Mouse (Mus musculus) kidney, adult 2 months (tissue): ENCODE results near the gene Siglec1.

Experiments
- CTCF ChIP-seq: fragments of 200-500 bp; conservative IDR thresholded peaks from 2 replicates; pipeline ENCODE4 v1.5.1; 2011; ENCODE audit warnings: low read depth, mild to moderate bottlenecking, control low read depth, low read length, moderate library complexity, mixed read lengths; ENCODE audit not compliant: insufficient read depth, insufficient read length
- POLR2A ChIP-seq: fragments of 200-500 bp; IDR thresholded peaks from one replicate; pipeline ENCODE4 v1.6.1; 2011; ENCODE audit warnings: low read depth, low read length, control low read depth

DNA sequence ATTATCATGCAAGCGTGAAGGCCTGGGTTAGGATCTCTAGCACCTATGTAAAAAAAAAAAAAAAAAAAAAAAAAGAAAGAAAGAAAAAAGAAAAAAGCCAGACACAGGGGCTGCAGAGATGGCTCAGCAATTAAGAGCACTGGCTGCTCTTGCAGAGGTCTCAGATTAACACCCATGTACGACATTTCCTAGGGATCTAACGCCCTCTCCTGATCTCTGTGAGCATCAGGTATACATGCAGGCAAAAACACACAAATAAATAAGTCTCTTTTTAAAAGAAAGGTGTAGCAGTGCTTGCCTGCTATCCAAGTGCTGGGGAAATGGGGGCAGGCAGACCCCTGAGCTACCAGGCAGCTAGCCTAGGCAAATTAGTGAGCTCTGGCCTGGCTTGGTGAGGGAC is 15.0 kb upstream of the Siglec1 start:
- TF ChIP-seq CTCF (no peak), POLR2A (no peak)
